Mouse (Mus musculus) urinary bladder, adult 2 months (tissue): ENCODE data around the gene Cbx3. TPM values are rescaled to one million over a fixed set of nuclear protein-coding genes. Genes with fewer than 3 reads are reported as not detected.
A peak's percentile ranks its signal among the peaks of the same experiment; 100 is the strongest.
"Not testable (repeated sequence)": the region's sequence is repeated elsewhere in the genome, so short reads cannot be mapped to it uniquely, and the experiment has no call there.

Source experiments
- DNase-seq: peaks from one replicate; pipeline ENCODE4 v3.0.0; 2022; ENCODE audit warnings: low spot score
- polyA plus RNA-seq: library from polyadenylated mRNA; depleted of rRNA; stranded (reverse); fragments of >200 nt; gene quantifications from 2 replicates; pipeline ENCODE4 v1.2.3, GENCODE M21; 2012

The Cbx3 gene
- polyA plus RNA-seq, 1 experiment: 67.3 TPM

DNA sequence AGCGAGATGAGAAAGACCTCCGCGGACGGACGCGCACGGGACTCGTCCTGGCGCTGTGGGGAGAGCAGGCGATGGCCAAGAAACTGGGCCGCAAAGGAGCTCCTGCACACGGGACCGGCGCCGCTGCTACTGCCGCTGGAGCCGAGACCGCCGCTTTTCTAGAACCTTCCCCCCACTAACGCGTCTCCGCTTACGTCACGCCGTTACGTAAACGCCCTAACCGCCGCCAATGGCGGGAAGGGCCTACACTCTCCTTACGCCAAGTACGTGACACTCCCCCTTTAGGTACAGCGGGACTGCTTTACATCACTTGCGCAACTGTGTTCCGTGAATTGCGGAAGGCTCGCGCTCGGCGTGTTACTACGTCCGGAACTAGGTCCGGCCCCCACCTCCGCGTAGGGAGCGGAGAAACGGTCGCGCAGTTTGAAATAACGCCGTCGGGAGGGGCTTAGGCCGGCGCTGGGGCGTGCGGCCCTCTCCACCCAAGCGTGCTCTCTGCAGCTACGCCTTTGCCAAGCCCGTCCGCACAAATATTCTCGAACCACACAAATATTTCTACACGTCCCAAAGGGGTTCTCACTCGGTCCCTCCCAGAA, 347 bp upstream of the Cbx3 start, which contains the start of gene Hnrnpa2b1:
Gene Hnrnpa2b1 (minus strand): TSS at position 180 of the 596 bp plus-strand sequence.
- DNase-seq: peak; percentile 99

DNA sequence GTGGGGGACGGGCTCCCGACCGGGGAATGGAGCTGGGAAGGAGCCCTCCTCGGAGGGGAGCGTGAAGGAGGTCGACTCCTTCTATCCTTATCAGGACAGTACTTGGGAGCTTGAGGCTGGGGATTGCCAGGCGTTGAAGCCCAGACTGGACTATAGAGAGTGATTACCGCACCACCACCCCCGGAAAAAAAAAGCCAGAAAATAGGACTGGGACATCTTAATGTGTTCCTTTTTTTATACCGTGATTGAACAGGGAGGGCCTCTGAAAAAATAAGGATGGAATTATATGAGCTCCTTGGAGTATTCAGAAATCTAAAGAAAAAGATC, 982 bp downstream of the Cbx3 start:
- DNase-seq: no peak

DNA sequence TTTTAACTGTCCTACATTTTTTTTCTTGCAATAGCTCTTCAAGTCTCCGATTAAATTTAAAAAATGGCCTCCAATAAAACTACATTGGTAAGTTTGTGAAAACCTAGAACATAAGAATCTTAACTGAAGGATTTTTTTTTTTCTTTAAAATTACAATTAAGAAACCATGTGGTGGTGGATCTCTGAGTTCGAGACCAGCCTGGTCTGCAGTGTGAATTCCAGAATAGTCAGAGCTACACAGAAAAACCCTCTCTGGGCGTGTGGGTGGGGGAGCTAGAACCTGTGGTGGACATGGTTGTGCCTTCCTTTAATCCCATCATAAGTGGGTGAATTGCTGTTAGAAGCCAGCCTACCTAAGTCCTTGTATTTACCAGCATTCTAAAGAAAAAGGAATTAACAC, 1.6 kb downstream of the Cbx3 start:
- no peak for DNase-seq

DNA sequence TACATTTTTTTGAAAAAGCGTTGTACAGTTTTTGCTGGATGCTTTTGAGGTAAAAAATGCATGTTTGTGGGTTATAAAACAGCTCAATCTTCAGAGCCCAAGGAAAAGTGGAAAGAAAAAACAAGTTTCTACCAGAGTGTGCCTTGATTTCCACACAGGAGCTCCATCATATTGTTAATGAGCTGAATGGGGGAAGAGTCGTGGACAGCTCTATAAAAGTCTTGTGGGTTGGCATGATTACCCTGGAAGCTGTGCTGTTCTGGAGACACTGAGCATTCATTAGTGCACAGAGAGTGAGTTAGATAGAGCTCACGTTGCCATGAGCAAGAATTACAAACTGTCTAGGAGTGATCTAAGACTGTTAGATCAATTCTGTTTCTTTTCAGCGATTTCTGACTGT, 2.1 kb downstream of the Cbx3 start:
- no peak for DNase-seq

DNA sequence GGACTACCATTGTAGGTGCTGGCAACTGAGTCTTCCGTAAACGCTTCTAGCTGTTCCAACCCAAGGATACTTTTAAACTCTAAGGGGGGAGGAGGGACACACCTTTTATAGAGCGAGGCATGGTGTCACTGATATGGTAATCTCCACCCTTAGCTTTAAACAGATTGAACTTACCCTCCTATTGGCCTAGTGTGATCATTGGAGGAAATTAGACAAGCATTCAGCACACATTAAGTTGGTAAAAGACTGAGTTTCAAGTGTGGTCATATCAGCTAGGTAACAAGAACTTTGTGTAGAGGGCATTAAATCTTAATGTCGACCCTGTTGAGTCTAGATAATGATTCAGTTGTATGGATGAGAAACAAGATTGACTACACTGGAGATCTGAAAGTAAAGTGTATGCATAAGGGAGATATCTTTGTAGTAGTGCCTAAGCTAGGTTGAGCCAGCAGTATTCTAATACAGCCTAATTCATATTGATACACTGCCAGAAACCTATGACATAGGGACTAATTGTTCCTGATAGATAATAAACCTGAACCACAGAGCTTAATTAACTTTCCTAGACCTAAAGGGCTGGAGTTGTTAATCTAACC, 9.1 kb downstream of the Cbx3 start:
- DNase-seq: no peak

DNA sequence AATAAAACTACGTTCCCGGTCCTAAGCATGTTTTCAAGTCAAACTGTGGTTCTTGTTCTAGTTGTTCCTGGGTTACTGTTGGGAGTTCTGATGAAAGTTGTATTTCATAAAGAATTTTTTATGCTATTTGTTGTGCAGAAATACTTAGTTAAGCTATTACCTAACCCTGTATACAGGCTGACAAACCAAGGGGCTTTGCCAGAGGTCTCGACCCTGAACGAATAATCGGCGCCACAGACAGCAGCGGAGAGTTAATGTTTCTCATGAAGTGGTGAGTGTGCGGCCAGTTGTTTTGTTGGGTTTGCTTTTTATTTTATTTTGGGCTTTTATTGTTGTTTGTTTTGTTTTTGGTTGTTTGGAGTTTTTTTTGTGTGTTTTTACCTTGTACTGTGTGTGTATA, 11.4 kb downstream of the Cbx3 start:
- DNase-seq: no peak

DNA sequence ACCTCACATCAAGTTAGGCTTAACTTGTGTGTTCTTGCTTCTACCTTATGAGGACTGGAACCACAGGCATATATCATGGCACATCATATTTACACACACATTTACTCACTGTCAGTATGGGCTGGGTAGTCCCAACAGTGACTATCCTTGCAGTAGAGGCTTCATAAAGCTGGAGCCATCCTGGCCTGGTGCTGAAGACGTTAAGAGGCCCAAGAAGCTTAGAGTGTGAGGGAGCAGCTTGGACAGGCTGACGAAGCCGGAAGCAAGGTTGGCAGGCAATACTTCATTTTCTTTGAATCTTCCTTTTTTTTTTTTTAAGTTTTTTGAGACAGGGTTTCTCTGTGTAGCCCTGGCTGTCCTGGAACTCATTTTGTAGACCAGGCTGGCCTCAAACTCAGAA, 13.7 kb downstream of the Cbx3 start:
- DNase-seq: no peak

DNA sequence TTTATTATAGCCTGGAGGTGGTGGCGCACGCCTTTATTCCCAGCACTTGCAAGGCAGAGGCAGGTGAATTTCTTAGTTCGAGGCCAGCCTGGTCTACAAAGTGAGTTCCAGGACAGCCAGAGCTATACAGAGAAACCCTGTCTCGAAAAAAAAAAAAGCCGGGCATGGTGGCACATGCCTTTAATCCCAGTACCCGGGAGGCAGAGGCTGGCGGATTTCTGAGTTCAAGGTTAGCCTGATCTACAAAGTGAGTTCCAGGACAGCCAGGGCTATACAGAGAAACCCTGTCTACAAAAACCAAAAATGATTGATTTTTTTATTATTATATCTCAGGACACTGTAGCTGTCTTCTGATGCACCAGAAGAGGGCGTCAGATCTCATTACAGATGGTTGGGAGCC, 14.4 kb downstream of the Cbx3 start:
- not testable (repeated sequence) for DNase-seq

DNA sequence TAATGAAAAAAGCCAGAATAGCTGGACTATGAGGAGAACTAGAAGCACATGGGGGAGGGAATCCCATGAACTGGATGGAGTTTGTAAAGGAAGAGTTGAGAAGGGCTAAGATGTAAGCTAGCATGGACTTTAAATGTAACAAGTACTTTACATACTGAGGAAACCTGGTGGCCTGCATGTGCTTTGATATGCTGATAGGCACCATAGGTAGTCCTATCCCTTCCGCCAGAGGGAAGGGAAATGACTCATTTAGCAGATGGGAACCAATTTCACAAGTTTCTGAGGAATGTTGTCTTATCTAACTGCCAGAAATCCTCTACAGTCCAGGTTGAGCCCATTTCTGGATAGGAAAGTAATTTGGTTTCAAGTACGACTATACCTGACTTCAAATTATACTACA, 15.5 kb downstream of the Cbx3 start:
- no peak for DNase-seq

DNA sequence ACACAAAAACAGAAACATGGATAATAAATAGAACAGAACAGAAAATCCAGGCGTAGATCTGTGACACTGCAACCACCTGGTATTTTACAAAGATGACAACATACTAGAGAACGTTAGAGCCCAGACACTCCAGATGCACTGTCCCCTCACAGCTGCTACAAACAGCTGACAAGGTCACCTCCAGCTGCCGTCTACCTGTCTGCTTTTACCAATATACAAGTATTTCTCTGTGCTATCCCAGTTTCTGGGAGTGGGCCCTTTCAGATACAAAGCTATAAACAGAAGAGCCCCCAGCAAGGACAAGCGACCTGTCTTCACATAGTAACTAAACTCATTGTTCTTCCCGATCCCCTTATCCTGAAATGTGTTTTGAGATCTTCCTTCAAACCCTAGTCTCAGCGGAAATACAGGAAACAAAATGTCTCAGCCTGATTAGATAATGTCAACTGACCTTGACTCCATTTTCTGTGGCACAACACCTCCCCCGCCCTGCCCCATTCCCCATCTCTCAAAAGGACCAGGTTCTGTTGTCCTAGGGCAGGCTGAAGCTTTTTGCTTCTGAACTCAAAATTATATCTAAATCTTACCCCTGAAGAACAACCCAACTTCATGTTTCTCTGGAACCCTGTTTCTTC, 16.0 kb downstream of the Cbx3 start:
- DNase-seq: no peak

DNA sequence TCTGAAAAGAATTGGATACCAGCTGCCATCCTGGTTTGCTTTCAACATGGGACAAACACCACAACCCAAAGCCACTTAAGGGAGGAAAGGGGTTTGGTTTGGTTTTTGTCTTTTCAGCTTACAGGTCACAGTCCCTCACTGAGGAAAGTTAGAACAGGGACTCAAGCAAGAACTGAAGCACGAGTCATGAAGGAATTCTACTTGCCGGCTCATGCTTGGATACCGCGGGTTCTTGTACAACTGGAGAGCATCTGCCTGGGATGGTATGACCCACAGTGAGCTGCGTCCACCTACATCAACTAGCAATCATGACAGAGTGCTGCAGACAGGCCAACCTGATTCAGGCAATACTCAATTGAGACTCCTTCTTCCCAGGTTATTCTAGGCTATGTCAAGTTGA, 16.6 kb downstream of the Cbx3 start:
- DNase-seq: no peak

DNA sequence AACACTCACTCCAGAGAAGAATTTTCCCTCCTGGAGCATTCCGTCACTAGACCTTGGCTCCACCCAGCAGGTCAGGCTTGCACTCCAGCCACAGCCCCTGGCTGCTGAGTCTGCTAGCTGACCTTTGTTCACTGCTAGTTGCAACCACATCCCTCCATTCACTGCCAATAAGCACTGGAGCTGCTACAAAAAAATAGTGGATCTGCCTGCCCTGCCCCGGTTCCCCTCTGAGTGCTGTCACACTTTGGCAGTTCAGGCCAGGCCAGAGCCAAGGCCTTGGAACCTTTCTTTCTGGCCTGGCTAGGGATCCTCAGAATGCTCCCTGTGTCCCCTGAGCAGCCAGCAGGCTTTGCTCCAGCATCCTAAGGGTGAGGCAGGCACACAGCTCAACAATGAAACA, 19.6 kb downstream of the Cbx3 start:
- DNase-seq: no peak

DNA sequence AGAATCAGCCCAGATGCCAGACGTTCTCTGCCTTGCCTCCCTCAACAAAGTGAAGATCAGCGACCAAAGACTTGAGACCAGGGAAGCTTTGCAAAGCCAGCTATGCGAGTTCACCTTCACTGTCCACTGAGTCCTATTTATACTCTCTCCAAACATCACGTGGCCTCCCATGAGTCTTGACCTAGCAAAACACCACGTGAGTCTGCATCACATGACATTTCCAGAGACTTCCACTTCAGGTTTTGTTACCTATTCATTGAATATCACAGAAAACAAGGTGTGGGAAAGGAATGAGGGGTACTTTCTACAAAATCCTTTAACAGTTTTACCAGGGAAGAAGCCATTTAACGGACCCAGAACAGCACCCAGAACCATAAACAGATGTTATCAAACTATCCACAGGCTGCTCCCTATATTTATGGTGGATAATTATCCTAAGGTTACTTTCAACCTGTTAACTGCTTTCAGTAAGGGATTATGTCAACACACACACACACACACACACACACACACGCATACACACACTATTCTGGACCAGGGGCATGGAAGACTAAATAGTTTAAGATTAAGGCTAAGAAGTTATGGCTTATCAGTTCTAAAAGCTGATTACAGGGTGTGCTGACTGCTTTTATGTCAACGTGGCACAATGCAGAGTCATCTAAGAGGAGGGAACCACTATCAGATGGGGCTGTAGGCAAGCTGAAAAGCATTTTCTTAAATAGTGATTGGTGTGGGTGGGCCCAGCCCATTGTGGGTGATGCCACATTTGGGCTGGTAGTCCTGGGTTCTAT, 27.4 kb downstream of the Cbx3 start:
- no peak for DNase-seq

DNA sequence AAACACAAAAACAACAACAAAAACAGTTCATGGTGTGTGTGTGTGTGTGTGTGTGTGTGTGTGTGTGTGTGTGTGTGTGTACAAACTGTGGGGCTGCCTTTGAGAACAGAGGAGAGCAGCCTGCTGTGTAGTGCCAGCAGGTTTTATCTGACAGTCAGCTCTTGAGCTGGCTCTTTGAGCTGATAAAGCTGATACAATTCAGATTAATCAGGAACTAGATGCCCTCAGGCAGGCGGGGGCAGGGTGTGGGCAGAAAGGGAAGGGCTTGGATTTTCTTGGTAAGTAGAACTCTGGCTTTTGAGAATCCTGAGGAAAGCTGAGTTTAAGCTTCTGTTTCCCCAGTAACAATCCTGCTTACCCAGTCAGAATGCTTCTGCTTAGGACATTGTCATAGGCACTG, 35.5 kb downstream of the Cbx3 start:
- no peak for DNase-seq

DNA sequence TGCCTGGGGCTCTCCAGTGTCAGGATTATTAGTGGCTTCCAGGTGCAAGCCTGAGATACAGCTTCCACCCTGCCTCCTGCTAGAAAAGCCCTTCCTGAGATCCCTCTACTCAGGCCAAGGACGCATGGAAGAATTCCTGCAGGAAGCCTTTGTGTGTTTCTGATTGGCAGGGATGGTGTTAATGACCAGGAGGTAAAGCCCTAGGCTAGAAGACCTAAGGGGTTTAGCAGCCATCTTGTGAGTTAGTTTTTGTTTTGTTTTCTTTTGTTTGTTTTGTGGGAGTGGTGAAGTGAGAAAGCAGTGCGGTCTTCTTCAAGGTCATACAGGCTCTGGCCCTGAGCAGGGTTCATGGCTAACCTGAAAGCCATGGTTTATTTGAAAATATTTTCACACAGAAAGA, 37.4 kb downstream of the Cbx3 start:
- DNase-seq: no peak

DNA sequence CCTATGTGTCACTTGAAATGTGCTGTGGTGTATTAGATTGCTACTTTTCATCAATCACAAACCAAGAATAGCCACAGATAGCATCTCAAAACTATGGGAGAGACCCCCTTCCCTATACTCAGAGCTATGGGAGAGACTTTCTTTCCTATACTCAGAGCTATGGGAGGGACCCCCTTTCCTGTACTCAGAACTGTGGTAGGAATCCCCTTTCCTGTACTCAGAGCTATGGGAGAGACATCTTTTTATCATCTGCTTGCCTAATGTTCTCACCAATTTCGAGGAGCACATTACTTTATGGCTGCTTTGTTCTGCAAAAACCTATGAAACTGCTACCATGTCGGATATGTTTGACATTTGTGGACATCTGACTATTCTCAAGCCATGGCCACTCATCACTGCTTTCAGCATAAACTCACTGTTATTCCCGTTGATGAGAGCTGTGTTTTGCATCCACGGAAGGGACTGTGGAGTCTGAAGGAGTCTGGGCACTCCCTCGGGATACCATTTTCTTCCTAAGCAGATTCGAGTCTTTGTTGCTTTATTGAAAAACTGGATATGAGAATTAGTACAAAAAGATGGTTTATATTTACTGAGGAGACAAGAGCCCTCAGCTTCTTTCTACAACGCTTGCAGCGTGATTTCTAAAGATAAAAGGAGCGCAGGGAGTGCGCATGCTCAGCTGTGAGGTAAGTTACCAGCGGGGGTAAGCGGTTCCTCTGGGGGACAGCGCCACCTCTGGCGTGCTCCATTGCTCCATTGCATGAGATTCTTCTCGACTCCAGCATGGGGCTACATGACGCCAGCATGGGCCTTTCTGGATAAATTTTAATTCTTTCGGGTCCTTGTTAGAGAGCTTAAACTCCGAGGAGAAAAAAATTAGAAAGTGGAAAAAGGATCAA, 38.8 kb downstream of the Cbx3 start:
- DNase-seq: peak; percentile 33

DNA sequence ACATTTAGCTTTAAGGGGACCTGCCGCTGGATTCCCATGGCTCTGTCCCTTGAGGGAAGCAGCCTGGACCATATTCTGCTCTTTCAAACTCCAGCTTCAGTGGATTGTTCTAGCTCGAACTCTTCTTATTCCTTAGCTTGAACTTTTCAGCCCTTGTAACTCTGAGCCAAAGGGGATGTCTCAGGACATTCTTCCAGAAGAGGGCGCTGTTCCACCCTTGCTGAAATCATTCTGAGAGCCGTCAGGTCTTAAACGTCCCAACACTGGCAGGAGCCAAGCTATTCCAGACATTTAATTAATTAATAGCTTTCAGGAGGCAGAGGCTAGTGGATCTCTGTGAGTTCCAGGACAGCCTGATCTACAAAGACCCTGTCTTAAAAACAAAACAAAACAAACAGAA, 39.9 kb downstream of the Cbx3 start:
- no peak for DNase-seq

DNA sequence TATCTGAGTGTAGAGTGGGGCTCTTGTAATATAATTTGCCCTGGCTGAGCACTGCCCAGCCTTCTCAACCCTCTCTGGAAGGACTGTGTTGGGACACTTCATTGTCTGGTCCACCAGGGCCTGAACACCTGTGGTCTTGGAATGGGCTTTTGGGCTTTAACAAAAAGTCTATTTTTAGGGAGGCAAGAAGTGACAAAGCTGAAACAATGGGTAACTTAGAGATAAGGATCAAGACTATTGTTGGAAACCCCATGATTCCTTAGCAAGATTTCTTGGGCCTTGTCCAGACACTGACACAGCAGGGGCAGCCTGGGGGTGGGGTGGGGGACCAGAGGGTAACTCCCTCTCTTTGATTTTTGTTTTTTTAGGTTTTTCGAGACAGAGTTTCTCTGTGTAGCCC, 40.8 kb downstream of the Cbx3 start:
- DNase-seq: no peak

DNA sequence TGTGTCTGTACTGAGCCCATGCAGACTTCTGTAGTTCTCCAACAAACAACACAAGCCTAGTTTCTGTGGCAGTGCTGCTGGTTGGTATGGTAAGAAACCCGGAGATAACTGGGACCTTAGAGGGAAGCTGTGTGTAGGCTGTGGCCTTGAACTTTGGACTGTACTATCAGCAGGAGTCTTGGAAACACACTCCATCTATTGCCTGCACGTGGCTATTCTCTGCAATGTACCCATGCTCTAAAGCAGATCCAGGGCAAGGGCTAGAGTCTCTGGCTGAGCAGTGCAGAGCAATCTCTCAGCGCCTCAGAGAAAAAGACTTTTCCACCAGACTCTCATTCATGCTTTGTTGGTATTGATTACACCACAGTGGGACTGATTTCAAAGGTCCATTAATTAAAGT, 43.6 kb downstream of the Cbx3 start:
- no peak for DNase-seq

DNA sequence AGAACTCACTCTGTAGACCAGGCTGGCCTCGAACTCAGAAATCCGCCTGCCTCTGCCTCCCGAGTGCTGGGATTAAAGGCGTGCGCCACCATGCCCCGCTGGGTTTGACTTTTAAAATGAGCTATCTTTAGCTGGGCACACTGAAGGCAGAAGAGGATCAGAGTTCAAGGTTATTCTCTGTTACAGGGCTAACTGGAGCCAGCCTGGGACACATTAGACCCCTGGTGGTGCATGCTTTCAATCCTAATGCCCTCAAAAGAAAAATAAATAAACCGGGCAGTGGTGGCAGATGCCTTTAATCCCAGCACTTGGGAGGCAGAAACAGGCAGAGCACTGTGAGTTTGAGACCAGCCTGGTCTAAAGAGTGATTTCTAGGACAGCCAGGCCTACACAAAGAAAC, 44.7 kb downstream of the Cbx3 start:
- DNase-seq: no peak

DNA sequence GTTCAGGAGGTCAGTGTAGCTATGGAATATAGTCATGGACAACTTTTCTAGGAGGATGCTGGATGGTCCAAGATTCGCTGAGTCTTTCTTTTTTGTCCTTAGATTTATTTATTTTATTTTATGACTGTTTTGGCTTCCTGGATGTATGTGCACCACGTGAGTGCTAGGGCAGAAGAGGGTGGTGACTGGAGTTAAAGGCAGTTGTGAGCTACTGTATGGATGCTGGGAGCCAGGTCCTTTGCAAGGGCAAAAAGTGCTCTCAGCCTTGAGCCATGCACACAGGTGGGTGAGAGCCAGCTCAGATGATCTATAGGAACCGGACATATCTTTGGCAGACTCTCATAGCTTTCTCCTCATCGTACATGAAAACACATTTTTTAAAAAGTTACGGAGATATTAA, 53.1 kb downstream of the Cbx3 start:
- no peak for DNase-seq

DNA sequence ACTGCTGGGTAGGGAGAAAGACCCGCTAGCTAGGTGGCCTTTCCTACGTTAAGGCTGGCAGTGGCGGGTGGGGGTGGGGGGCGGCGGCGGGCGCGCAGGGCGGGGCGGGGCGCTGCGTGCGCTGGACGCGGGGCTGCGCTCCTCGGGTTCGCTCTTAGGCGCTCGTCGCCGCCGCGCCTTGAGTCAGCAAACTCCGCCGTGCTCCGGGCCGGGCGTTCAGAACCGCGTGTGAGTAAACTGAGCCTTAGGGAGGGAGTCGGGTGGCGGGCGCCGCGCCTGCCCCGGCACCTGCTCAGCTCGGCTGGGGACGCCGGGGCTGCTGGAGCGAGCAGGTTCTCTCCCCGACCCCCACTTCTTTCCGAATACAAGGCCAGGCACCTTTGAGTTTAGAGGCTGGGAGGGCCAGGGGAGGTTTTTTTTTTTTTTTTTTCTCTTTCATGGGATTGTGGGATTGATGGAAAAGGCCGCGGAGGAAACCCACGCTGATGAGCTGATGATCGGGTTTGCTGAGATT, 53.7 kb downstream of the Cbx3 start, which contains the start of gene Snx10:
Gene Snx10 (plus strand): TSS at position 95 of the 514 bp plus-strand sequence.
- peak; percentile 52 for DNase-seq
